Mouse (Mus musculus) thymus, postnatal 36 days (tissue): ENCODE results near the gene Ccdc54.

Experiments used
- DNase-seq, 2 experiments: peaks; one replicate each; pipeline ENCODE4 v3.0.0; 2022; ENCODE audit warnings: mixed read lengths in 2 of 2

Ccdc54 gene

DNA sequence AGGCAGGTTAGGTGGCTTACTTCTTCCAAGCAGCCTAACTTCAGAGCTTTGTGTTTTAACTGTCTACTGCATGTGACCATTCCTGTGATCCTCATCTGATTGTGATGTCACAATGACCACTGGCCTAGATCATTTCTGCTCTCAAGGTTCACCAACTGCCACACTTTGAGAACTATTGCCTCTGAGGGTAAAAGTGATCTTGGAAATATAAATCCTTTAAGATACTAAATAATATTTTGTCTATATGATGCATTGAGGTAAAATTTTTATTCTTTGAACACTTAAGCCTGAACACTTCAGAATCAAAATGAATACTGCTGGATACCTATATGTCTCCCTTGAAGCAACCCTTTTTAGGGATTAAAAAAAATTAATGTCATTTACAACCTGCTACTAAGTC, at the start of gene Ccdc54:
TSS of gene Ccdc54 (minus strand) at position 101 of the 400 bp plus-strand sequence.
- no peak for DNase-seq

DNA sequence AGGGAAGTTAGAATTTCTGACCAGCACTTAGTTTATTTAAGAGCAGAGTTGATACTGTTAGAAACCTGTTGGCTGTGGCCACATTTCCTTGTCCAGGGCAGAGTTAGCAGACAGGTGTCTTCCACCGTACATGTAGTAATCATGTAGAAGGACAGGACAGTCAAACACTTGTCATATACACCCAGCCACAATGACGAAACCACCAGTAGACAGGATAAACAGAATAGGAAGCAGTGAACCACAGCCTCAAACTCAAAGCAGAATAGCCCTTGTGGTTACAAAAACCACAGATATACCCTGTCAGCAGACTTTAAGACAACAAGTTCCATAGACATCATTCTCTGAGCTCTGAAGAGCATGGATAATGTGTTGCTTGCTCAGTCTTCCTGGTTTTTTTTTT, 41.6 kb upstream of the Ccdc54 start:
- DNase-seq, result no peak

- no peak for DNase-seq
Observed at GRCm38 (mm10) chr16:50615569-50615968, 24.6 kb upstream of the Ccdc54 start.

GRCm38 (mm10) chr16:50612944-50613343, 22.0 kb upstream of the Ccdc54 start:
- no peak for DNase-seq

GRCm38 (mm10) chr16:50610580-50610979, 19.6 kb upstream of the Ccdc54 start:
- DNase-seq, result no peak

DNA sequence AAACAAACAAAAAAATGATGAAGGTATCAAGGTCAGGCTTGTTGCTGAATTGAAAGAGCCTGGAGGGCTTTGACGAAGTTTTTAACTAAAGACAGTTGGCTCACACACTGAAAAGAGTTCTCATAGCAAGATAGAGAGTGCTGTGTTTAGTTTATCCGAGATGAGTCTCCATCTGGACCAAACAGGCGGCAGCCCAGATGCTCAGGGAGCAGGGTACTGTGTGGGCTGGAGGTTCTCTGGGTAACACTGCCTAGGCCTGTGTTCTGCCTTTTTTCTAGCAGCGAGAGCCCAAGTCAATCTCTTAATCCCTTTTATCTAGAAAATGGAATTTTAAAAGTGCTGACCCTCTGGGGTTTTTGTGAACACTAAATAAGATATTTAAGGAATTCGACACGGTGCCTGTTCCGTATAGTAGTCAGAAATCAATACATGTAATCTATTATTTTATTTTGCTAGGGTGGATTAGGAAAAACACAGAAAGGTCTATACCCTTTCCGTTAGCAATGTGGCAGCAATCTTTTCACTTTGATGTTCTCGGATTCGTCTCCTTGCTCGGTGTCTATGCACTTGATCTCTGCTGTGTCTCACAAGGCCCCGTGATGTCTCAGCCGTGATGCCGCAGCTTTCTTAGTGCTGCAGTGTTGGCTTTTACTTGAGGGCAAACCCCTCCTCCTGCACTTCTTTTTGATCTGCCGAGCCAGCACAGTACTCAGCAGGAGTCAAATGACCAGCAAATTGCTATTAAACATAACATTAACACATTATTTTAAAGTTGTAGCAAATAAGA, 17.0 kb upstream of the Ccdc54 start:
- DNase-seq, result no peak

- no peak for DNase-seq
Observed at GRCm38 (mm10) chr16:50604826-50605225, 13.9 kb upstream of the Ccdc54 start.

DNA sequence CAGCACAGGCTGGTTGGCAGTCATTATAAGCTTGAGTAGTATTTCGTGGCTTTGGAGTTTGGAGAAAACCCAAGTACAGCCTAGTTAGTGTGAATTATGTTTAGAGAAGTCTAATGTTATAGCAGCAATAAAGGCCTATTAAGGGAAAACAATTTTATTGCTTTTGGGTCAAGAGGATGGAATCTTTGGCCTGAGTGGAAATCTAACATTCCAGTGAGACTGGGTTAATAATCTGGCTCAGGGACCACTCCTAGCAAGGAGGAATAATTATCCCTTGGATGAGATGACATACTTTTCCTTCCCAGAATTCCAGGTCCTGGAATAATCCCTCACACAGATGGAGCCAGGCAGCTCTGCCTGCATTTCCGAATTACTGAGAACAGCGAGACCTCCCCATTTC, 11.0 kb upstream of the Ccdc54 start:
- no peak for DNase-seq

DNA sequence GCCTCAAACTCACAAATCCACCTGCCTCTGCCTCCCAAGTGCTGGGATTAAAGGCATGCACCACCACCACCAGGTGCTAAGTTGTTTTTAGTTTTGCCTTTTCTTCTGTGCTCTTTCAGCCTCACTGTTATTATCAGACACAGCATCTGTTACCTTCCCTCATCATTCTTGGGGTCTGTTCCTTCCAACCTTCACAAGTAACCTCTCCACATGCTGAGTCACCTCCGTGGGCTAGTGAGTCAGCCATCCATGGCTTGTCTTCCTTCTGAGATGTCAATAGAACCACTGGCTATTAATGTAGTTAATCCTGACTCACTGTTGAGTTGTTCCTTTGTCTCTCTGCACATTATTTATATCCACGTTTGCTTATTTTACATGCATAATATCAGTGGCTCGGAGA, 9.7 kb upstream of the Ccdc54 start:
- DNase-seq, result no peak

- no peak for DNase-seq
Observed at GRCm38 (mm10) chr16:50596679-50597078, 5.7 kb upstream of the Ccdc54 start.

DNA sequence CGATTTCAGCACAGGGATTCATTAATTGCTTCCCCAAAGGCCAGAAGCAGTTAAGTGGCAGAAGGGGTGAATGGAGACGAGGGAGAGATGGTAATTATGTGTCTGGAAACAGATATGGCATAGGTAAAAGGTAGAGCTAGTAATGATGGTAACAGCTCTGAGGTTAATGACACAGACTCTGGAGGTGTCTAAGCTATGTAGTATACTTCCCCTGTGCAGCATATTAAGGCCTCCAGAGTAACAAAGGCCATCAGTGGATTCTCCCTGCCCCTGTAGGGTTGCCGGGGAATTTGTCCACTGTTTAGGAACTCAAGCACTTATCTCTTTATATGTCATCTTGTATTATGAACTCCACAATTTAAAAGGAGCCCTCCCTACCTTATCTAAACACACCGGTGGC, 5.2 kb upstream of the Ccdc54 start:
- DNase-seq, result no peak

GRCm38 (mm10) chr16:50594876-50595275, 3.9 kb upstream of the Ccdc54 start:
- DNase-seq, result no peak

GRCm38 (mm10) chr16:50593361-50593760, 2.4 kb upstream of the Ccdc54 start:
- DNase-seq, result no peak

DNA sequence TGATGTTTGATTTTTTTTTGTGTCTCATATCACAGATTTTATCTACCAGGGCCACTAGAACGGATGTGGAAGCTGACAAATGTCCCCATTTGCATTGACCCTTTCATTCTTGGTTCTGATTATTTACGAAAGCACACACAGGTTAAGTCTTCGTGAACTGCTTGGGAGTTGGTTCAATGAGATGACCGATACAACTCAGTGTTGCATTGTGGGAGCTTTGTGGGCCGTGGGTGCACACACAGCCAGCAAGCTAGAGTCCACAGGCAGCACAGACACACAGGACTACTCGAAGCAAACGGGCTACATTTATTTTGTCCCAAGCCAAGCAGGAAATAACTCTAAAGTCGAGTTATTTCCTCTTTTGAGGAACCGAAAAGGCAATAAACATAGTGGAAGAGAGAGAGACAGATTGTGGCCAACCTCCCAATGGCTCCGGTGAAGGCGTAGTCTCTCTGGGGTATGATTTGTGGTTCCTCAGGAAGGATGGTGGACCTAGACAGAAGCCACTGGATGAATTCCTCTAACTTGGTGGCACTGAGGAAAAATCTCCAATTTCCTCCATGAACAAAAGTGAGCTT, 1.3 kb downstream of the Ccdc54 start:
- no peak for DNase-seq

DNA sequence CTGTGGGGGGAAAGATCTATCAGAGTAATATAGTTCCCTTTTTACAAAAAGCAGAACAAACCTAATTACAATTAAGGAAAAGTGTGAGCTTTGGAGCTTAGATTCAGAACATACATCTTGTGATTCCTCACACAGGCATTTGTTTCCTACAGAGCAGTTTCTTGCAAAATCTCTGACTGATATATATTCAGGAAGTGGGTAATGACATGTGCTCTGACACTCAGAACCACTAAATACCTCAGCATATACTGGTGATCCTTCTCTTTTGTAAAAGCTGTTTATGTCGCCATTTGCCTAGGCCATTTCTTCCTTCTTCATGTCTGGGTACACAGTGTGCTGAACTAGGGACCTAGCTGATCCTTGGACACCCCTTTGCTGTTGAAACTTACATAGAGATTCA, 2.8 kb downstream of the Ccdc54 start:
- DNase-seq, result no peak

- no peak for DNase-seq
Observed at GRCm38 (mm10) chr16:50587139-50587538, 3.8 kb downstream of the Ccdc54 start.

DNA sequence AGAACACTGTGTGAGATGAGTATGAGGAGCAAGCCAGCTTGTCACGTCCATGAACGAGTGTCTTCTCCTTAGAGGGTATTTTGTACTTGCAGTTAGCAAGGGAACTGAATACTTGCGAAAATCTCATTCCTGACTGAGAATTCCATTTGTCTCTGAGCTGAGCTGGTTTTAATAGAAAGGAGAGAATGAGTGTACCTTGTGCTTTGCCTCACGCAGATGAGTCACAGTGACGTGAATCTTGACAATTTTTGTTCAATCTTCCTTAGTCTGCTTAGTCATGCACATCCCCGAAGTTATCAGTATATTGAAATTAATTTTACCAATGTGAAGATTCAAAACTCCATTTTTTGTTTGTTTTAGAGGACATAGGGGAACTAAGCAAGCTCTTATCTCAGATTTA, 12.6 kb downstream of the Ccdc54 start:
- no peak for DNase-seq

- DNase-seq, result no peak
Observed at GRCm38 (mm10) chr16:50572557-50572956, 18.4 kb downstream of the Ccdc54 start.

DNA sequence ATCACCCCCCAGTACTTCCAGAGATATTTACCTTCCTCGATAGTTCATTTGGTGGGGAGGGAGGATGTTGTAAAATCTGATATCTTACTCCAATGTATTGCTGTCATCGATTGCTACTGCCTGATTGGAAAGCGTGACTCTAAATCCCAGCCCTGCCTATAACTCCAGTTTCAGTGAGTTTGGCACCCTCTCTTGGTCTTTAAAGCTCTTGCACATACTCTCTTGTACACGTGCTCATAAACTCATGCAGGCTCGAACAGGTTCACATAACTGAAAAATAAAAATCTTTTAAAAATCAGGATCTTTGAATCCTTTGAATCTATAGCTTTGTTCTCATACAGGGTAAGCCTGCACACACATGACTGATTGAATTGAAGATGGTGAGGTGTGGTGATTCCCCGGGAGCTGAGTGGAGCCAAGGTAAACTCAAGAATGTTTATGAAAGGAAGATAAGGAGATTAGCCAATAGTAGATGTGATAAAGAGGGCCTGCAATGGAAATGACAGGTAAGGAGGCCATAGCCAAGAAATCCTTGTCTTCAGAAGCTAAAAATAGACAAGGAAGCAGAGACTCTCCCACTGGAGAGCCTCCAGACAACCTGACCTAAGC, 31.7 kb downstream of the Ccdc54 start:
- DNase-seq, result no peak

- DNase-seq, result no peak
Observed at GRCm38 (mm10) chr16:50553828-50554227, 37.1 kb downstream of the Ccdc54 start.

GRCm38 (mm10) chr16:50551871-50552528, 39.0 kb downstream of the Ccdc54 start:
- peak in 1 of 2 experiments; percentile 5 for DNase-seq

DNA sequence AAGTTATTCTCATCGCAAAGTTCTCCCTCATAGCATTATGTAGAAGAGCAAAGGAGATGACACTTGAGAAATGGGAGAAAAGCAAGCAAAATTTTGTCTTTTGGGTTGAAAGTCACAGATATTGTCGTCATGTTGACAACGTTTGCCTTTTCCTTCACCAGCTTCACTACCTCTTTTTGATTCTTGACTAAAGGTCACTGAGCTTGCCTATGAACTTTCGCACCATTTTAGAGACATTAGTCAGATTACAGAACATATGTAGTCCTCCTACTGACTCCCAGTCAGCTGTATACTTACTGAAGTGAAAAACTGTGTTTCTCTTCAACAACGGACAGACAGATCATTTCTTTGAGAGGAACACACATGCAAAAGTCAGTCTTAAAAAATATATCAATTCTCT, 40.0 kb downstream of the Ccdc54 start:
- no peak for DNase-seq

- no peak for DNase-seq
Observed at GRCm38 (mm10) chr16:50542554-50543333, 48.2 kb downstream of the Ccdc54 start.
